Mouse (Mus musculus): Measurements from ENCODE around the gene 5730455P16Rik.
"Not testable (repeated sequence)": the region's sequence is repeated elsewhere in the genome, so short reads cannot be mapped to it uniquely, and the experiment has no call there.

GRCm38 (mm10) chr11:80407878-80408277, 30.0 kb upstream of the 5730455P16Rik start:
- not testable (repeated sequence) for TF ChIP-seq ZKSCAN1 (IDR thresholded peaks at IDR 0.05; ENCODE audit: borderline replicate concordance, low read depth, low read length); CTCF (conservative IDR thresholded peaks at IDR 0.05 in 1 of 2, IDR thresholded peaks at IDR 0.05 in 1 of 2; ENCODE audit: low read depth in 2 of 2, low read length in 2 of 2); NRF1 (IDR thresholded peaks at IDR 0.05; ENCODE audit: low read depth, low read length); E2F4 (IDR thresholded peaks at IDR 0.05; ENCODE audit: insufficient replicate concordance, low read depth, low read length); ETS1 (conservative IDR thresholded peaks at IDR 0.05; ENCODE audit: low read depth, low read length); USF1 (IDR thresholded peaks at IDR 0.05; ENCODE audit: low read depth, low read length); MYC (IDR thresholded peaks at IDR 0.05; ENCODE audit: low read depth, low read length); EP300 (IDR thresholded peaks at IDR 0.05; ENCODE audit: low read length)
- TF ChIP-seq POLR2A (IDR thresholded peaks at IDR 0.05; ENCODE audit: low read depth, low read length) = peak; percentile 24; the same call in 1 of the 2 replicates

All from CH12.LX (cell line).